Mouse (Mus musculus): ENCODE measurements around the gene Zbtb45.

The Zbtb45 gene

GRCm38 (mm10) chr7:13010005-13010908, at the start of gene Zbtb45:
TSS of gene Zbtb45 (minus strand) at chr7:13010034.
- DNase-seq, result peak; percentile 57

GRCm38 (mm10) chr7:13059536-13059935, 49.7 kb upstream of the Zbtb45 start:
- DNase-seq, result no peak

DNA sequence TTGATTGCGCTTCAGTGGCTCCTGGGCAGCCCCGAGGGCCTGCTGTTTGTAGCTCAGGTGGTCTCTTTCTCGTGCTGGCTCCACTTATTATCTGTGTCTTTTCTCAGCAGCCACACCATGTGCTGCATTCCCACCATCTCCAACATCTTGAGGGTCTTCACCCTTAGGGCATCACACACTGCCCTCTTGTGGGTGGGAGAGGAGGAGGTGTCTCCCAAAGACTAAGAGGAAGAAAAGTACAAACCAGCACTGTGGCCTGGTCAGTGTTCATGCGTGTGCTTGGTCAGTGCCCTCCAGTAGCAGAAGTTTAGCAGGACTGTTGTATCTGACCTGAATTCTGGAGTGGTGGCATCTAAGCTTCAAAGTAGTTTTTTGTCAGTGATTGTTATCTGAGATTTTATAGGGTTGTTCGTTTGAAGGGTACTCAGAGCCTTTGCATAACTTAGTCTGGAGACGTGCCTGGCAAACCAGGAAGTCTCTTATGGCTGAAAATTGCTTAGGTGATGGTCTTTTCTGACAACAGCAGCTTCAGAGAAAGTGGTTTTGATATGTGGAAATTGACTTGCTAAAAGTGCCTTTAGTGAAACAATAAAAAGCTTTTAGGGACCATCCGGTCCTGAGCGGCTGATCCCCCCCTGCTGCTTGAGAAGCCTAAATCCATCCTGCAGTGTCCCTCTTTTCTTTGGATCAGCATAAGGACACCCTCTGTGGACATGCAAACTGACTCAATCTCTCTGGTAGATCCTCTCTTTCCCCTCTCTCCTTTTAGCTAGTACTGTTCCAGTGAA, 47.3 kb upstream of the Zbtb45 start:
- no peak for DNase-seq

DNA sequence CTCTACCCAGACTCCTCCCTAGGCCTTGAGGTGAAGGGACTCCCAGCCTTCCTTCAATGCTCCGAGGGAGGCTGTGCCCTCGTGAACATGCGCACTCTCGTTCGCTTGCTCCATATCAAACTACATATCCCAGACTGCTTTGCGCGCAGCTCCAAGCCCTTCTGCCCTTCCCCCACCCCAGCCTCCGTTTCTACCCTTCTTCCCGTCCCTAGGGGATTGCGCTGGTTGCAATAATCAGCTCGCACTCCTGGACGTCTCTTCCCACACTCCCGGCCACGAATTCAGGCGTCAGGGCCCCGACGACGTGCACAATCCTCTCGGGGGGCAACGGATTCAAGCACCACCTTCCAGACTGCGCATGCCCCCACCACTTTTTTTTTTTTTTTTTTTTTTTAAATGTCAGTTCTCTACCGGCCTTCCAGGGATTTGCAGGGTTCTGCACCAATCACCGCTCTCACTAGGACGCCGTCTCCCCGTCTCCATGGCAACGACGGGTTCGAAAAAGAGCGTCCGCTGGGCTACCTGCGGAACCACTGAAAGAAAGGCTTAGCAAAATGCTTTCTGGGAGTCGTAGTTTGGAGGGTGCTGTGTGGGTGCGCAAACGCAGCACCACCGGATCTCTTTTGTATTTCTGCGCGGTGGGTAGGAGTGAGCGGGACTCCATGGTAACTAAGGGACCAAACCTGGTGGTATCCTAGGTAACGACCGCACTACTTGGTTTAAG, 44.6 kb upstream of the Zbtb45 start, which contains the start of gene Mzf1:
Mzf1 (minus strand) TSS at position 478 of the 724 bp plus-strand sequence.
- peak; percentile 98 for DNase-seq

- no peak for DNase-seq
Observed at GRCm38 (mm10) chr7:13053961-13054286, 44.1 kb upstream of the Zbtb45 start.

GRCm38 (mm10) chr7:13053501-13053900, 43.7 kb upstream of the Zbtb45 start:
- peak; percentile 55 for DNase-seq

- DNase-seq, result peak; percentile 64
Observed at GRCm38 (mm10) chr7:13053001-13053400, 43.2 kb upstream of the Zbtb45 start.

GRCm38 (mm10) chr7:13046084-13046483, 36.2 kb upstream of the Zbtb45 start:
- peak; percentile 60 for DNase-seq

DNA sequence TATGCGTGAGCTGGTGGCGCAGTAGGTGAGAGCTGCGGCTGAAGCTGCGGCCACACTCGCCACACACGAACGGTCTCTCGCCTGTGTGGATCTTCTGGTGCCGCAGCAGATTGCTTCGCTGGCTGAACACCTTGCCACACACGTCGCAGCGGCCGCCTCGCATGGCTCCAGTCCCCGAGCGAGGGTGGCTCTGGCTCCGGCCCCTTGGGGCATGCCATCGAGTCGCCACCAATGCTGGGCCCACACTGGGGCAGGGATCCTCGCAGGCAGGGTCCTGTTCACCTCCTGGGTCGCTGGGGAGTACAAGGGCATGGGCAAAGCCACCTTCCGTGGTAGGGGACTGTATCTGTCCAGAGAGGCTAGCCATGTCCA, 34.4 kb upstream of the Zbtb45 start:
- no peak for DNase-seq

DNA sequence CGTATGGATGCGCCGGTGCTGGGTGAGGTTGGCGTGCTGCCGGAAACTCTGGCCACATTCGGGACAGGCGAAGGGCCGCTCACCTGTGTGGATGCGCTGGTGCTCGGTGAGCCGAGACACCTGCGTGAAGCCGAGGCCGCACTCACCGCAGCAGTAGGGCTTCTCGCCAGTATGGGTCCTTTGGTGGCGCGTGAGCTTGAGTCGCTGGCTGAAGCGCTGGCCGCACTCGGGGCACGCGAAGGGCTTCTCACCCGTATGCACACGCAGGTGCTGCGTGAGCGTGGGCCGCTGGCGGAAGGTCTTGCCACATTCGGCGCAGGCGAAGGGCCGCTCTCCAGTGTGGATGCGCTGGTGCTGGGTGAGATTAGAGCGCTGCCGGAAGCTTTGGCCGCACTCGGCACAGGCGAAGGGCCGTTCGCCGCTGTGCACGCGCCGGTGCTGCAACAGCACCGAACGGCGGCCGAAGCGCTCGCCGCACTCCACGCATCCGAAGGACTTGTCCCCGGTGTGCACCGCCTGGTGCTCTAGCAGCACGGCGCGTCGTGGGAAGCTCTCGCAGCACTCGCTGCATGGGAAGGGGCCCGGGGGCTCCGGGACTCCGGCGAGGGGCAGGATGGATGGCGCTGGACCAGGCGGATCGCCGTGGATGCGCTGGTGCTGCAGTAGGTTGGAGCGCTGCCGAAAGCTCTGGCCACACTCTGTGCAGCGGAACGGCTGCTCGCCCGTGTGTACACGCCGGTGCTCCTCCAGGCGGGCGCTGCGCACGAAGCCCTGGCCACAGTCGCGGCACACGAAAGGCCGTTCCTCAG, 33.8 kb upstream of the Zbtb45 start:
- peak; percentile 85 for DNase-seq

DNA sequence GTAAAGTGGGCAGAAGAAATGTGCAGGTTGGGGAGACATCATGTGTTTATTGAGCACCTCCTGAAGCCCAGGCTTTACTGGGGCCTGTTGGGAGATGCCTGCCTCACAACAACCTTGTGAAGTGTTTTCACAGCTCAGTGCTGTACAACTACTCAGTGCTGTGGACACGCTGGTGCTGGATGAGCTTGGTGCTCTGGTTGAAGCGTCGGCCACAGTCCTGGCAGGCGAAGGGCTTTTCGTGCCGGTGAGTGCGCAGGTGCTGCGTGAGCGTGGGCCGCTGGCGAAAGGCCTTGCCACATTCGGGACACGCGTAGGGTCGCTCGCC, 33.2 kb upstream of the Zbtb45 start:
- no peak for DNase-seq

DNA sequence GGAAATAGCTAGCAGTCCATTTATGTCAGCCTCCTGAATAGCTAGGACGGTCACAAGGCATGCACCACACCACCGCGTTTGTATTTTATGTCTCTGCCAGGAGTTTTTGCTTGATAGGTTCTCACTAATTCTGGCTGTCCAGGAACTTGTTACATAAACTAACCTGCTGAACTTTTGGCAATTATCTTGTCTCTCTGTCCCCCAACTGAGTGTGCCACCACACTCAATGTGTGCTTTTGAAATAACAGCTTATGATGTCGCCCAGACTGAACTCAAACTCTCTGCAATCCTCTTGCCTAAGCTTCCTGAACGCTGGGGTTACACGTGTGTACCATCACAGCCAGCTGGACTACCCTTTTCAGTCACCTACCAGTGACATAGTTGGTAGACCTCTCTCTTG, 32.7 kb upstream of the Zbtb45 start:
- DNase-seq, result no peak

GRCm38 (mm10) chr7:13041256-13041655, 31.4 kb upstream of the Zbtb45 start:
- peak; percentile 41 for DNase-seq

GRCm38 (mm10) chr7:13039181-13039580, 29.3 kb upstream of the Zbtb45 start:
- DNase-seq, result no peak

- no peak for DNase-seq
Observed at GRCm38 (mm10) chr7:13038621-13039169, 28.9 kb upstream of the Zbtb45 start.

GRCm38 (mm10) chr7:13037901-13038555, 28.2 kb upstream of the Zbtb45 start, which contains the start of gene Ube2m:
TSS of gene Ube2m (minus strand) at chr7:13038275.
- peak; percentile 98 for DNase-seq

DNA sequence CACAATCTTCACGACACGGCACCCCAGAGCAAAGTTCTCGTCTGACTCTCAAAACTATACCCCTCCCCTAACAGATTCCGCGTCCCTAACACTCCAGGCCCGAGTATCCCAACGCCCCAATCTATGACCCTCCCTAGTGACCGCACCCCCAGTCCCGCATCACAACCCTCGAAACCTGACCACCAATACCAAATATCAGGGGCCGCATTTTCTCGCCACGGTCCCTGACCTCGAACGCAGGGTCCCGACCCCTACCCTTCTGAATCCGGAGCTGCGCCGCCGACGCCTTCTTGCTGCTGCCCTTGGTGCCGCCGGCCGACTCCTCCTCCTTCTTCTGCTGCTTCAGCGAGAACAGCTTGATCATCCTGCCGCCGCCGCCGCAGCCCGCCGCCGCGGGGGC, 27.5 kb upstream of the Zbtb45 start:
- DNase-seq, result peak; percentile 76

GRCm38 (mm10) chr7:13036806-13037205, 27.0 kb upstream of the Zbtb45 start:
- DNase-seq, result no peak

- DNase-seq, result peak; percentile 77
Observed at GRCm38 (mm10) chr7:13035211-13035855, 25.5 kb upstream of the Zbtb45 start.

- peak; percentile 98 for DNase-seq
Observed at GRCm38 (mm10) chr7:13034148-13034977, 24.5 kb upstream of the Zbtb45 start, which contains the start of gene Chmp2a. TSS of gene Chmp2a (minus strand) at chr7:13034807.
